8 mouse cellular contexts compared by ENCODE assay signal in genomic region chr7:80261372-80261990, GRCm38 (mm10). TPM values are rescaled to one million over a fixed set of nuclear protein-coding genes. Genes with fewer than 3 reads are reported as not detected.
DNase-seq lines count a peak whose midpoint lies in the region; ATAC-seq and TF ChIP-seq lines count a peak whose summit lies in the region.

No protein-coding gene starts in this region.

- peak overlapping the region; percentile 83 for H3K4me3 ChIP-seq in layer of hippocampus, adult 2 months
- peak overlapping the region; percentile 81 for H3K4me3 ChIP-seq in forebrain, embryonic 11.5 days (ENCODE audit: low read depth, low read length)
- H3K4me3 ChIP-seq in limb, embryonic 12.5 days (replicated peaks), result peak overlapping the region; percentile 87
- H3K4me3 ChIP-seq in neural tube, embryonic 13.5 days, result peak overlapping the region; percentile 92

- H3K9me3 ChIP-seq in forebrain, embryonic 11.5 days (ENCODE audit: control insufficient read depth, low read length), result no peaks in the 10 kb centered on the region
- no peaks in the 10 kb centered on the region for H3K9me3 ChIP-seq in limb, embryonic 12.5 days
- H3K9me3 ChIP-seq in neural tube, embryonic 13.5 days, result no peaks in the 10 kb centered on the region

- H3K36me3 ChIP-seq in forebrain, embryonic 11.5 days (ENCODE audit: control insufficient read depth, insufficient read depth, low read length), result peaks cover under 1% of the 10 kb centered on the region; the same call in 1 of the 2 replicates
- H3K36me3 ChIP-seq in limb, embryonic 12.5 days, result peaks cover 33% of the 10 kb centered on the region
- H3K36me3 ChIP-seq in neural tube, embryonic 13.5 days, result peaks cover 28% of the 10 kb centered on the region

- no peak for TF ChIP-seq CTCF in layer of hippocampus, adult 2 months (conservative IDR thresholded peaks at IDR 0.05)

- H3K4me1 ChIP-seq in forebrain, embryonic 11.5 days (replicated peaks; ENCODE audit: control insufficient read depth, insufficient read depth, low read length), result peaks cover 5% of the 10 kb centered on the region; the same call in 1 of the 2 replicates
- H3K4me1 ChIP-seq in limb, embryonic 12.5 days (replicated peaks), result peaks cover 6% of the 10 kb centered on the region
- H3K4me1 ChIP-seq in neural tube, embryonic 13.5 days (replicated peaks), result peaks cover 20% of the 10 kb centered on the region

- ATAC-seq in forebrain, embryonic 11.5 days (replicated peaks; ENCODE audit: low FRiP score), result peak; percentile 51; the same call in 1 of the 2 replicates
- peak; percentile 48 for ATAC-seq in limb, embryonic 12.5 days (ENCODE audit: insufficient number of reproducible peaks, insufficient read depth, low FRiP score, low TSS enrichment, low read depth)
- peak; percentile 69; the same call in 1 of the 2 replicates for ATAC-seq in neural tube, embryonic 13.5 days (ENCODE audit: low read depth)

- peak overlapping the region; percentile 86 for H3K27ac ChIP-seq in layer of hippocampus, adult 2 months
- no peak overlapping the region for H3K27ac ChIP-seq in forebrain, embryonic 11.5 days (ENCODE audit: low read depth, low read length)
- peak overlapping the region; percentile 83 for H3K27ac ChIP-seq in limb, embryonic 12.5 days
- H3K27ac ChIP-seq in neural tube, embryonic 13.5 days (replicated peaks), result peak overlapping the region; percentile 78

- WGBS in forebrain, embryonic 11.5 days, result 2% methylated on average over 32 of the region's 32 CpGs
- WGBS in limb, embryonic 12.5 days, result under 1% methylated on average over 32 of the region's 32 CpGs
- under 1% methylated on average over 32 of the region's 32 CpGs for WGBS in neural tube, embryonic 13.5 days

- peak overlapping the region; percentile 80 for H3K9ac ChIP-seq in forebrain, embryonic 11.5 days (ENCODE audit: low read length)
- peak overlapping the region; percentile 83 for H3K9ac ChIP-seq in limb, embryonic 12.5 days (replicated peaks)
- peak overlapping the region; percentile 90 for H3K9ac ChIP-seq in neural tube, embryonic 13.5 days

- no peaks in the 10 kb centered on the region for H3K27me3 ChIP-seq in forebrain, embryonic 11.5 days (ENCODE audit: control insufficient read depth, insufficient read depth, low read length)
- peaks cover 18% of the 10 kb centered on the region for H3K27me3 ChIP-seq in limb, embryonic 12.5 days
- peaks cover 33% of the 10 kb centered on the region for H3K27me3 ChIP-seq in neural tube, embryonic 13.5 days

- peak overlapping the region; percentile 90 for H3K4me2 ChIP-seq in forebrain, embryonic 11.5 days (ENCODE audit: low read depth, low read length, severe bottlenecking)
- peak overlapping the region; percentile 80 for H3K4me2 ChIP-seq in limb, embryonic 12.5 days
- H3K4me2 ChIP-seq in neural tube, embryonic 13.5 days, result peak overlapping the region; percentile 96

- DNase-seq in layer of hippocampus, adult 2 months (ENCODE audit: low spot score in 2 of 2), result peak in 1 of 2 experiments; percentile 30
- DNase-seq in layer of hippocampus, adult 9-10 months (ENCODE audit: low spot score), result no peak
- DNase-seq in T-cell, adult 2 months (ENCODE audit: low spot score), result peak; percentile 43
- no peak for DNase-seq in forebrain, embryonic 11.5 days (ENCODE audit: low spot score)
- DNase-seq in spleen, adult 12 weeks (ENCODE audit: low spot score), result no peak
- DNase-seq in gastrocnemius, postnatal 10 days, result no peak

RNA-seq across cellular contexts. Expression of gene Ngrn, which starts 0.5 kb away (rescaled TPM):
- total RNA-seq in layer of hippocampus, adult 2 months (2021), result 10 to 100 TPM; 38.5 to 42.2 TPM
- polyA plus RNA-seq in forebrain, embryonic 11.5 days (2014; fragmentation: Nextera tagmentation; extraction: Ambion mirVana), result 50.4 and 53.8 TPM in 2 replicates
- polyA plus RNA-seq in limb, embryonic 12.5 days (2016; fragmentation: Nextera tagmentation; extraction: Ambion mirVana), result 50.3 and 53.7 TPM in 2 replicates
- polyA plus RNA-seq in neural tube, embryonic 13.5 days (2015; fragmentation: Nextera tagmentation; extraction: Ambion mirVana), result 57.5 and 62.6 TPM in 2 replicates
- 10 to 100 TPM; 20.2 to 20.3 TPM for total RNA-seq in gastrocnemius, postnatal 10 days (2021)

RNA-seq across cellular contexts. Expression of gene Vps33b, which starts 8.0 kb away (rescaled TPM):
- total RNA-seq in layer of hippocampus, adult 2 months (2021), result 10 to 100 TPM; 22.9 to 24.7 TPM
- polyA plus RNA-seq in forebrain, embryonic 11.5 days (2014; fragmentation: Nextera tagmentation; extraction: Ambion mirVana), result 20.6 and 21.3 TPM in 2 replicates
- 12.6 and 13.7 TPM in 2 replicates for polyA plus RNA-seq in limb, embryonic 12.5 days (2016; fragmentation: Nextera tagmentation; extraction: Ambion mirVana)
- polyA plus RNA-seq in neural tube, embryonic 13.5 days (2015; fragmentation: Nextera tagmentation; extraction: Ambion mirVana), result 23.7 and 27.7 TPM in 2 replicates
- total RNA-seq in gastrocnemius, postnatal 10 days (2021), result 1 to 10 TPM; 5.7 to 6.3 TPM

RNA-seq across cellular contexts. Expression of gene Ttll13, which starts 15.3 kb away (rescaled TPM):
- total RNA-seq in layer of hippocampus, adult 2 months (2021), result 1 to 10 TPM; 1.4 to 3.3 TPM
- polyA plus RNA-seq in forebrain, embryonic 11.5 days (2014; fragmentation: Nextera tagmentation; extraction: Ambion mirVana), result 1.2 and 1.5 TPM in 2 replicates
- 0.41 and 0.79 TPM in 2 replicates for polyA plus RNA-seq in limb, embryonic 12.5 days (2016; fragmentation: Nextera tagmentation; extraction: Ambion mirVana)
- 1.6 and 2.8 TPM in 2 replicates for polyA plus RNA-seq in neural tube, embryonic 13.5 days (2015; fragmentation: Nextera tagmentation; extraction: Ambion mirVana)
- total RNA-seq in gastrocnemius, postnatal 10 days (2021), result under 1 TPM; 0.14 to 0.20 TPM

RNA-seq across cellular contexts. Expression of gene Gdpgp1, which starts 28.8 kb away (rescaled TPM):
- total RNA-seq in layer of hippocampus, adult 2 months (2021), result 1 to 10 TPM; 6.1 to 6.8 TPM
- polyA plus RNA-seq in forebrain, embryonic 11.5 days (2014; fragmentation: Nextera tagmentation; extraction: Ambion mirVana), result 5.3 and 5.7 TPM in 2 replicates
- 3.2 and 3.7 TPM in 2 replicates for polyA plus RNA-seq in limb, embryonic 12.5 days (2016; fragmentation: Nextera tagmentation; extraction: Ambion mirVana)
- polyA plus RNA-seq in neural tube, embryonic 13.5 days (2015; fragmentation: Nextera tagmentation; extraction: Ambion mirVana), result 4.5 TPM in 2 replicates
- 1 to 10 TPM; 1.8 to 2.1 TPM for total RNA-seq in gastrocnemius, postnatal 10 days (2021)

RNA-seq across cellular contexts. Expression of gene Cib1, which starts 28.9 kb away (rescaled TPM):
- total RNA-seq in layer of hippocampus, adult 2 months (2021), result 10 to 100 TPM; 23.6 to 25.0 TPM
- polyA plus RNA-seq in forebrain, embryonic 11.5 days (2014; fragmentation: Nextera tagmentation; extraction: Ambion mirVana), result 51.4 and 58.1 TPM in 2 replicates
- polyA plus RNA-seq in limb, embryonic 12.5 days (2016; fragmentation: Nextera tagmentation; extraction: Ambion mirVana), result 47.5 and 49.7 TPM in 2 replicates
- 31.0 and 34.6 TPM in 2 replicates for polyA plus RNA-seq in neural tube, embryonic 13.5 days (2015; fragmentation: Nextera tagmentation; extraction: Ambion mirVana)
- total RNA-seq in gastrocnemius, postnatal 10 days (2021), result 10 to 100 TPM; 10.7 to 12.5 TPM
